ENCODE assay signal across 21 mouse cellular contexts in the genomic region with DNA sequence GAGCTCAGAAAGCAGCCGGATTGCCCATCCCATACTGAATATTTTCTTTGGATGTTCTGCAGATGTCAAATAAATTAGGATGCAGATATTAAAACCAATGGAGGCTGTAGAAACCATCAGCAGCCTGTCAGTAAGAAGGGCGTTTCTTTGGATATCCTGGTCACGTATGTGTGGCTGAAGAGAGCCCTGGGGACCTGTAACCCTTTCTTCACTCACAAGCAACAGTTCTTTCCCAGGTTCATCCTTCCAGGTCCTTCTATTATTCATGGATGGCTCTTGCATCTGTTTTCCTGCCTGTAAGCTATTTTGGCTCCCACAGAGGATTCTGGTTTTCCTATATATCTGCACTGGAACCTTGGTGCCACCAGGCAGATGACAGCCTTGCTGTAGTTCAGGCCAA.
A peak's percentile ranks its signal among the peaks of the same experiment; 100 is the strongest.
DNase-seq lines count a peak whose midpoint lies in the region; ATAC-seq and TF ChIP-seq lines count a peak whose summit lies in the region.
"Had no signal": no experiment of that assay in that cellular context is flagged by ENCODE, and none has a peak within 500 bp of the region (broad histone marks: within the 10 kb centered on the region; RNA-seq: fewer than 3 reads in every experiment).

No protein-coding gene starts in this region.

- 25% methylated on average over 3 of the region's 3 CpGs for WGBS in kidney, postnatal 0 days
- WGBS in embryonic facial prominence, embryonic 15.5 days: 34% methylated on average over 3 of the region's 3 CpGs
- WGBS in stomach, embryonic 14.5 days: 39% methylated on average over 3 of the region's 3 CpGs

- H3K9me3 ChIP-seq in kidney, postnatal 0 days (replicated peaks; ENCODE audit: low read length): no peaks in the 10 kb centered on the region
- H3K9me3 ChIP-seq in embryonic facial prominence, embryonic 15.5 days (replicated peaks): no peaks in the 10 kb centered on the region
- no peaks in the 10 kb centered on the region for H3K9me3 ChIP-seq in stomach, embryonic 14.5 days (ENCODE audit: control insufficient read depth, low read depth, low read length)
- H3K9me3 ChIP-seq: embryonic facial prominence, embryonic 12.5 days; forebrain, embryonic 10.5 days; liver, embryonic 13.5 days; megakaryocyte, embryonic 14.5 days had no signal

- TF ChIP-seq CTCF in kidney, postnatal 0 days (IDR thresholded peaks at IDR 0.05; ENCODE audit: low read depth): no peak

- H3K4me2 ChIP-seq in kidney, postnatal 0 days (ENCODE audit: low read length): peak overlapping the region; percentile 13; the same call in 1 of the 2 replicates
- H3K4me2 ChIP-seq in embryonic facial prominence, embryonic 15.5 days (replicated peaks): peak overlapping the region; percentile 29; the same call in 1 of the 2 replicates
- H3K4me2 ChIP-seq in stomach, embryonic 14.5 days (replicated peaks; ENCODE audit: low read depth, low read length): no peak overlapping the region
- H3K4me2 ChIP-seq: embryonic facial prominence, embryonic 12.5 days; liver, embryonic 13.5 days had no signal

- H3K27ac ChIP-seq in kidney, postnatal 0 days: no peak overlapping the region
- peak overlapping the region; percentile 80 for H3K27ac ChIP-seq in embryonic facial prominence, embryonic 15.5 days (replicated peaks)
- peak overlapping the region; percentile 88 for H3K27ac ChIP-seq in stomach, embryonic 14.5 days (ENCODE audit: low read length)
- H3K27ac ChIP-seq: embryonic facial prominence, embryonic 12.5 days; forebrain, embryonic 10.5 days; heart, adult 2 months; hindbrain, postnatal 0 days; layer of hippocampus, adult 2 months; liver, embryonic 13.5 days had no signal

- H3K4me1 ChIP-seq in kidney, postnatal 0 days (replicated peaks; ENCODE audit: insufficient read depth, low read length): no peaks in the 10 kb centered on the region
- peaks cover 14% of the 10 kb centered on the region for H3K4me1 ChIP-seq in embryonic facial prominence, embryonic 15.5 days
- H3K4me1 ChIP-seq in stomach, embryonic 14.5 days (ENCODE audit: control insufficient read depth, insufficient read depth, low read length): peaks cover 10% of the 10 kb centered on the region
- H3K4me1 ChIP-seq: forebrain, embryonic 10.5 days; liver, embryonic 13.5 days; megakaryocyte, embryonic 14.5 days had no signal

- no peak for DNase-seq in kidney, postnatal 0 days (ENCODE audit: low spot score)
- no peak for DNase-seq in kidney, adult 11 months
- DNase-seq in forelimb bud, embryonic 11.5 days (ENCODE audit: low read depth, low spot score): peak; percentile 31
- DNase-seq in spleen, postnatal 14 days (ENCODE audit: low spot score in 2 of 2): no peak
- DNase-seq in ovary, postnatal 14 days (ENCODE audit: low spot score): no peak
- DNase-seq: adrenal gland, adult 8-10 months; cerebellum, adult 9-10 months; forebrain, postnatal 0 days; heart, adult 2 months; layer of hippocampus, postnatal 36 days; liver, embryonic 13.5 days; retina, postnatal 1 day; thymus, postnatal 25 days had no signal

- H3K4me3 ChIP-seq in kidney, postnatal 0 days (replicated peaks; ENCODE audit: low read depth, low read length): no peak overlapping the region
- H3K4me3 ChIP-seq in embryonic facial prominence, embryonic 15.5 days (replicated peaks): no peak overlapping the region
- no peak overlapping the region for H3K4me3 ChIP-seq in stomach, embryonic 14.5 days (ENCODE audit: low read depth, low read length)
- H3K4me3 ChIP-seq: embryonic facial prominence, embryonic 12.5 days; forebrain, embryonic 10.5 days; heart, adult 2 months; layer of hippocampus, adult 2 months; liver, embryonic 13.5 days; megakaryocyte, embryonic 14.5 days had no signal

- H3K27me3 ChIP-seq in kidney, postnatal 0 days (ENCODE audit: insufficient read depth, low read length): no peaks in the 10 kb centered on the region
- no peaks in the 10 kb centered on the region for H3K27me3 ChIP-seq in embryonic facial prominence, embryonic 15.5 days
- no peaks in the 10 kb centered on the region for H3K27me3 ChIP-seq in stomach, embryonic 14.5 days (ENCODE audit: control insufficient read depth, insufficient read depth, low read length)
- H3K27me3 ChIP-seq: embryonic facial prominence, embryonic 12.5 days; liver, embryonic 13.5 days; megakaryocyte, embryonic 14.5 days had no signal

- no peak for ATAC-seq in kidney, postnatal 0 days (replicated peaks; ENCODE audit: low FRiP score, low read depth)
- no peak for ATAC-seq in embryonic facial prominence, embryonic 15.5 days (ENCODE audit: insufficient number of reproducible peaks, low FRiP score, low TSS enrichment, low read depth)
- ATAC-seq in stomach, embryonic 14.5 days (ENCODE audit: insufficient number of reproducible peaks, insufficient read depth, low FRiP score, low read depth): no peak
- ATAC-seq: forebrain, postnatal 0 days; hindbrain, postnatal 0 days; lung, postnatal 0 days had no signal

- no peak overlapping the region for H3K9ac ChIP-seq in kidney, postnatal 0 days (ENCODE audit: low read depth, low read length)
- H3K9ac ChIP-seq in embryonic facial prominence, embryonic 15.5 days: no peak overlapping the region
- no peak overlapping the region for H3K9ac ChIP-seq in stomach, embryonic 14.5 days (replicated peaks; ENCODE audit: low read depth, low read length)
- H3K9ac ChIP-seq: embryonic facial prominence, embryonic 12.5 days; forebrain, postnatal 0 days; liver, embryonic 13.5 days had no signal

- H3K36me3 ChIP-seq in kidney, postnatal 0 days (ENCODE audit: insufficient read depth, low read length): no peaks in the 10 kb centered on the region
- H3K36me3 ChIP-seq in embryonic facial prominence, embryonic 15.5 days: no peaks in the 10 kb centered on the region
- no peaks in the 10 kb centered on the region for H3K36me3 ChIP-seq in stomach, embryonic 14.5 days (ENCODE audit: control insufficient read depth, insufficient read depth, low read length)
- H3K36me3 ChIP-seq: embryonic facial prominence, embryonic 12.5 days; forebrain, embryonic 10.5 days; liver, embryonic 13.5 days had no signal
